Mouse (Mus musculus): ENCODE measurements around the gene Phc2.

Gene Phc2

DNA sequence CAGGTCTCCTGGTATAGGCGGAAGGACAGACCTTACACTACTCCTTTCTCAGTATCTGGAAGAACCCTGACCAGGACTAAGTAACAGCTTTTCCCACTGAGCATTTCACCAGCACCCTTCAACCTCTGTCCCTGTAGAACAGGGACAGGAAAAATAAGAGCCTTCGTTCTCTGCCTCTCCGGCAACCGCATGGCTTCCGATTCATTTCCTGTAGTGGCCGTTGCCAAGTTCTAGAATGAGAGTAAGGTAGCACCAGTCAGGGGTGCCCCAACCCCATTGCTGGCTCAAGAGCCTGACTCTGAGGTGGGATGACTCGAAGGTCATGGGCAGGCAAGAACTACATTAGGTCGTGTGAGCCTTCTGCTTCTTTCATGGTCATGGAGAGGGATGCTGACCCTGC, 90.7 kb downstream of the Phc2 start:
- DNase-seq = no peak

DNA sequence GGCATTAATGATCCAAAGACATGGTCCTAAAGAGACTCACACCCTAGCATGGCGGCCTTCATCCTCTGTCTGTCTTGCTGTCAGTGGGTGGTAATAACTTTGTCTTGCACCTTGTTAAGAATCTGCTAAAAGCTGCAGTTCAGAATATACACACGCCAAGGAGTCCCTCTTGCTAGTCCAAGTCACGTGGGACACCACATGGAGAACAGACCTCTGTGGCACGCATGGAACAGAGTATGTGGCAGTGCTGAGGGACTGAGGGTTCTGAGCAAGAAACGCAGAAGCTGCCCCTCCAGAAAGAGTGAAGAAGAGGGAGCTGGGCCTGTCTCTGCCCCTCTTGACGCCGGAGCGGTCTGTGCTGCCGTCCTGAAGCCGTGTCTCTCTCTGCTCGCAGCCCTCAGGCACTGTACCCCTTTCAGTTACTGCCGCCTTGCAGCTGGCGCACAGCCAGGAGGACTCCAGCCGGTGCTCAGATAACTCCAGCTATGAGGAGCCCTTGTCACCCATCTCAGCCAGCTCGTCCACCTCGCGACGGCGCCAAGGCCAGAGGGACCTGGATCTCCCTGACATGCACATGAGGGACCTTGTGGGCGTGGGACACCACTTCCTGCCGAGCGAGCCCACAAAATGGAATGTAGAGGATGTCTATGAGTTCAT, 93.2 kb downstream of the Phc2 start:
- DNase-seq = no peak

DNA sequence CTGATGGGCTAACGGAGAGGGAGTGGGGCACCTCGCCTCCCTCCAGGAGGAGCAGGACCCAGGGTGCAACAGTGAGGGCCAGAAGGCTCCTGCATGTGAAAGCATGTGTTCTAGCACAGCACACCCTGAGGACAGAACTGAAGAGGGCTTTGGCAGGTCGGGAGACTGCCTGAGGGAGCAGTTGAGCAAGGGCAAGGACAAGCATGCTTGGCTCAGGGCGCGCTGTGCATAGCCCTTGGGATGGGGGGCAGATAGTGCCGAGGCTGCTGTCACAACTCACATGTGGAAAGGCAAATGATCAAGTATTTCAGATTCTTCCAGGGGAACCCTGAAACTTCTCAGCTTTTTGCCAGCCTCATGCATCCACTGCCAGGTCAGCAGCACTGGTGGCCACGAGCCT, 93.8 kb downstream of the Phc2 start:
- DNase-seq = no peak

DNA sequence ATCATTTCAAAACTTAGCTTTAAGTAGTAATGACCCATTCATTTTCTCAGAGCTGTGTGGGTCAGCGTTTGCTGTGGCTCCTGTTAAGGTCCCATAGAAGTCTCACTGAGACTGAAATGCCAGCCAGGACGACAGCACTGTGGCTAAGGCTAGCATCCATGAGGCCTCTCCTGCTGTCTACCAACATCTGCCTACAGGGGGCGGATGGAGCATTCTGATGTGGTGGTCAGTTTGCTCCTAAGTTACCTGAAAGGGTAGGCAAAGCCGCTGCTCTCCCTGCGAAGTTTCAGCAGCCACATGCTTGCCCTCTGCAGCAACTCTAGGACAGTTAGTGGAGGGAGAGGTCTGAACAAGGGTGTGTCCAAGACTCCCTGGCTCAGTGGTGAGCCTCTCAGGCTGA, 96.5 kb downstream of the Phc2 start:
- DNase-seq = peak; percentile 58 to 65

DNA sequence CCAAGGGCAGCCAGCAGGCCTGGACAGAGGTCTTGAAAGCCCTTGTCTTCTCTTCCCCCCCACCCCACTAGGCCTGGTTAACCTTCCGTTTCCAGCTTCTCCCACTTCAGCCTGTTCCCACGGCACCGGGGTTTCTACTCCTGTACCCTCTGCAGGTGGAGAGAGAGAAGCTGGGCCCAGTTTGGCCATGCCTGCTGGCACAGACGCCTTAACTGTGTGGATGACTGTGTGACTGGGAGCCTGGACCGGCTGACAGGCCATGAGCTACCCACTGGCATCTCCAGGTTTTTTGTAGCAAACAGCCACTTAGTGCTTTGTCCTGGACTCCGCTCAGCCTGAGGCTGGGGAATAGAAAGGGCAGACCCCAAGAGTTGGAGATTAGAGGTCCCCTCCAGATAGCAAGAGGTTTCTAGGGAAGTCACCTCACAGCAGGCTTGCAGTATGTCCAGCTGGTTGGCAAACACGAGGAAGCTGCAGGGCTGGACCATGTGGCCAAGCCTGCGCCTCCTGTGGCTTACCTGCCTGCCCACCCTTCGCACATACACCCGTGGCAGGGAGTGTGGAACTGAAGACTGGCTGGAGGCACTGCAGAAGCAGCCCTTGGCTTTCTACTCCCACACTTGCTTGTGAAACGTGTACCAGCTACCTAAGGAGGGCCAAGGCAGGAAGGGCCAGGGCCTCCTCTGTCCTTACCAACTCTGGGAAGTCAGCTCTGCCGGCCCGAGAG, 97.7 kb downstream of the Phc2 start:
- DNase-seq = no peak

DNA sequence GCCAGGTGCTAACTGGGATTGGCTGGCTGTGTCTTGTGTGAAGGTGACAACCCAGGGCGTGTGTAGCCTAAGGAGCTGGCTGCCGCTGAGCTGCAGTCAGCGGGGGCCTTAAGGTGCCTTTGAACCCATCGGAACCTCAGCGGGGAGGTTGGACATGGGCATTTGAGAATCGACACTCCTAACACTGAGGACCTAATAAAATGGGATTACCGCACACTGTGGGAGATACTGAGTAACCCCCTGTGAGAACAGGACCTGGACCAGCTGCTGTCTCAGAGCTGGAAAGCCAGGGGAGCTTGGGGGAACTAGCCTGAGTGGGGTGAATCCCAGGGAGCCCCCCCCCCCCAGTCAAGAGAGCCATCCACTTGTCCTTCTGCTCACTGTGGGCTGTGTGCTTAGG, 99.1 kb downstream of the Phc2 start:
- no peak for DNase-seq

DNA sequence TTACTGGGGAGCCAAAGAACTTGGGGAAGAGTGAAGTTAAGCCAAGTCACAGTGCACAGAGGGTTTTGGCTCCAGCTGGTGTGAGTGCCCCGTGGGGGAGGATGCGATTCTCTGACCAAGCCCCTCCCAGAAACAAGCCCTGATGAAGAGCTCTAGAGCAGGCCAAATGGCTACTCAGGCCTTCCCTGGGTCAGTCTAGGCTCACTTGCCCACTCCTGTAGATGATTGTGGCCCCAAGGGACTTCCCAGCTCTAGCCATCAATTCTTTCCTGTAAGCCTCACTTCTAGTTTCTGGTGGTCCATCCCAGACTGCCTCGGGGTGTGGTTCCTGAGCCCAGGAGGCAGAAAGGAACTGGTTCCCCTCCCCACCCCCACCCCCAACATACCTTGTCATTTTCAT, 100.6 kb downstream of the Phc2 start, which contains the start of gene A3galt2:
TSS of gene A3galt2 (plus strand) at position 301 of the 400 bp plus-strand sequence.
- no peak for DNase-seq

DNA sequence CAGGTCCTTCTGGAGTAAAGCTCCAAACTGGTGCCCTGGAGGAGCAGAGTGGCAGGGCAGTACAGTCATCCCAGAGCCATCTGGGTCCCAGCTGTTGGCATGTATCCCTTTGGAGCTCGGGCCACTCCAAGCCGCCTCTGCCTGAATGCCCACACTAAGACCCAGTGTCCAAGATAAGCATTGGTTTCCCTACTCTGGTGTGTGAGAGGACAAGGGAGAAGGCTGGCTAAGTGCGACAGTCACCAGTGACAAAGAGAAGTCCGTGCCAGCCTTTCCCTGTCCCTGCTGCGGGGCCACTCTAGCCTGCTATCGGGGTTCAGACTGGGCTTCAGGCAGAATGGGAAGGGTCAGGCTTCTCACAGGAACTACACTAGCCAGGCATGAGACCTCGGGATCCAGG, 101.4 kb downstream of the Phc2 start:
- no peak for DNase-seq

DNA sequence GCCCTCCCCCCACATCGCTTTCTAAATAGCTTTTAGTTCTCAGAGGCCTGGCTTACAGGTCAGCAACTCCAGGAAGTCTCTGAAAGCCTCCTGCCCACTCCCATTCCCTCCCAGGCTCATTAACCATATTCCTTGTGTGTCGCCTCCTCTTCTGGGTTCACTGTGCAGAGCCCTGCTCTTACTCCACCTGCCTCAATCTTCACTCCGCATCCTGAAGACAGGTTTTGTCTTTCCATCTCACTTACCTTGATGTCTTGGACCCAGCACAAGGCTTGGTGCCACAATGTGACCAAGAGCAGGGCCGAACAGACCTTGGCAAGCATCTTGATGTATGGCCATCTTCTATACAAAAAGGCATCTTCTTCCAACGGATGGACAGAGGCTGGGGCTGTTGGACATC, 104.7 kb downstream of the Phc2 start:
- no peak for DNase-seq

DNA sequence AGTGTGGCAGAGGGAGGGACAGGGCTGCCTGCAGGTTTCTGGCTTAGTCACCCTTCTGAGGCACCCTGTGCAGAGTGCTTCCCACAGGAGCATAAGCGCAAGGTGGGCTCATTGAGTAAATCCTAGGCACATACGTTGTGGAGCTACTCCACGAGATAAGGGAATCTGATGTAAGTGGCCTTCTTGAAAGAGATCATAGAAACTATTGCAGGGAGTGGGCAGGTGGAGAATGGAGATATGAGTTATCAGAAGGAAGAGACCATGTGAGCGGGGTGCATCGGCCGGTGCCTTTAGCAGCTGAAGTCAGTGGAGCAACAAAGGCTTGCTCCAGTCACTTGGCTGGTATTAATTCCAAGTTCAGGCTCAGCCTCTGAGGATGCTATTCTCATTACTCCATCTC, 105.5 kb downstream of the Phc2 start:
- no peak for DNase-seq

DNA sequence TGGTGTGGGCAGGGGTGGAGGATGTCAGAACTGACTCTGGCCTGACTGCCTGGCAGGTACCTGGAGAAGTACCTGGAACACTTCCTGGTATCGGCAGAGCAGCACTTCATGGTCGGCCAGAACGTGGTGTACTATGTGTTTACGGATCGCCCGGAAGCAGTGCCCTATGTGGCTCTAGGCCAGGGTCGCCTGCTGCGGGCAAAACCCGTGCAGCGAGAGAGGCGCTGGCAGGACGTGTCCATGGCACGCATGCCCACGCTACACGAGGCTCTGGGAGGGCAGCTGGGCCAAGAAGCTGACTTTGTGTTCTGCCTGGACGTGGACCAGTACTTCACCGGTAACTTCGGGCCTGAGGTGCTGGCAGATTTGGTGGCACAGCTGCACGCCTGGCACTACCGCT, 112.4 kb downstream of the Phc2 start:
- no peak for DNase-seq

DNA sequence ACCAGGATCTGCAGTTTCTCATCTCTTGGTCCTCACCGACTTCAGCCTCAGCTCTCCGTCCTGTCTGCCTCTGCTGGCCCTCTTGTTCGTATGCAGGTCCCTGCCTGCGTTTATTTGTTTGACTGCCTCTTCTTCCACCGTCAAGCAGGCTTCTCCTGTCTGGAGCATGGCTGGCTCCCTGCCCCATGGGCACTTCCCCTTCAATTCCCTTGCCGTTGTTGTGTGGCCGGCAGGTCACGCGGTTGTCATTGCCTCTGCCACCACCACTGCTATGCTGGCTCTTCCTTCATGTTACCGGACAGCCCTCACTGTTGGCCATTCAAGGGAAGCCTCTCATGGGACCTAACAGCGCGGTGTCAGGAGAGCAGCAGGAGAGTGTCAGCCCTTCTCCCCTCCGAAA, 113.6 kb downstream of the Phc2 start:
- DNase-seq = no peak

DNA sequence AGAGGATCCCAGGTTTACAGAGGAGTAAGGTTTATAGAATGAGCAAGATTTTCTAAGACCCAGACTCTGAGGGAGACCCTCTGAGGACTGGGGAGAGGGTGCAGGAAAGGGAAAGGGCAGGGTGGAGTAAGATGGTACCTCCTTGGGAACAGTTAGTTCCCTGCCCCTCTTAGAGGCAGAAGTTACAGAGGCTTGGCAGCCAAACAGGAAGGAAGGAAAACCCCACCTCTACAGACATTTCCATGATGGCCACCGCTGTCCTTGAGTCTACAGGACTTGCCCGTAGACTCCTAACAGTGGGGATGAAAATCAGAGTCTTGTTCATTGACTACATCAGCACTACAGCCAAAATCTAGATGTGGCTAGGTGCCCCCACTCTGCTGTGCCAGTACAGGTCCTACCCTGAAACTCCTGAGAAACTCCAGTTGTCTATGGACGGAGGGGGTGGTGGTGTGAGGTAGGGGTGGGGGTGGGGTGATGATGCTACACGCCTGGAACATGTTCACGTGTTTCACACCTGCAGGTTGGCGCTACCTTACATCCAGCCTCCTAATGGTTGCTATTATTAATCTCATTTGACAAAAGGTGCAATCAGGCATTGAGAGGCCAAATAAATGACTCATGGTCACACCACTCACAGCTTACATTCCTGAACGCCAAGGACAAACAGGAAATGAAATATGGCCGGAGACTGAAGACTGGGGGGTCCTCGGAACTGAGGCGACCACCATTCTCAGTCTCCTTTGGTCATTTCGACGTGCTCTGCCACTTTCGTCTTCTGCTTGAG, 115.3 kb downstream of the Phc2 start:
- DNase-seq = no peak

DNA sequence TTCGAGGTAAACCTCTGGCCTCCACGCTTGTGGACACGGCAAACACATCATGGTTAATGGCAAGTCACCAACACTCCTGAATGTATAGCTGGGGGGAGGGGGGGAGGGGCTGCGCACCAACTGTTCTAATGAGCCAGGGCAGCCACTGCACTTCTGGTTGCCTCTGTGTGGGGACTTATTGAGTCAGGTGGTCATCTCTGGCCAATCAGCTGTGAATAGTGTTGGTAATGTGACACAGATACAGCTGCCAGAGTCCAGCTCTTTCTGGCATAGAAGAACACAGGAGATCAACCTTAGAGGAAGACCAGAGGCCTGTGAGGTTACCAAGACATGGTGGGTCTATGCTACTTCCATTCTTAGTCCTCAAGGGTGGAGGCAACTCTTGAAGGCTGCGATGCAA, 116.2 kb downstream of the Phc2 start:
- no peak for DNase-seq

DNA sequence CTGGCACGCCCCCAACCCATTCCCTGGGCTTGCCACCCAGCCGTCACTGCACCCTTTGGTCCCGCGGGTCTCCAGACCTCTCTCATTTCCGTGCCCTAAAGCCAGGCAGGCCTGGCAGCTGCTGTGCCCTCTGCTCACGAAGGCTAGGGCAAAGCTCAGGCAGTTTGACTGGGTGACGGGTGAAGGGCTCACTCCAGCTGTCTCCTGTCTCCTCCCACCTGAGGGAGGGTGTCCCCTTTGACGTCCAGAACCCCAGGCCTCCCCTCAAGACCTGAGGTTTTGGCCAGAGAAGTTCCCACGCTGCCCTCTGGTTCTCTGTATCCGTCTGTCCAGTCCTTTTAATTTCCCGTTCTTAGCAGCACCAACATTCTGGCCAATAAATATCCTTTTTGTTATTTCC, 119.3 kb downstream of the Phc2 start:
- DNase-seq = no peak

DNA sequence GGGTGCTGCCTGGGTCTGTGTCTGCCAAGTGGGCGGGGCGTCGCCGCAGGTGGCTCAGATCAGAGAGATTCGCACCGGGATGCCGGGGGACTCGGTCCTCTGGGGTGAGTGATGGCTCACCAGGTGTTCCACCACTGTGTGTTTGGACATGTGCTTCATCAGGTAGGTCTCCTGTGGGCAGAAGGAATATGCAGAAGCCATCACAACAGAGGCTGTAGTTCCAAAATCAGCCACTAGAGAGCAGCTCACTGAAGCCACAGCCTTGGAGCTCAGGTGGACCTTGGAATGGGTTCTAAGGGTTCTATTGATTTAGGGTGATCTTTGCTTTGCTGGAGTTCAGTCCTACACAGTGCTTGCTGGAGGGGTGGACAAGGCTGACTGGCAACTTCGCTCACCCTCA, 120.0 kb downstream of the Phc2 start:
- DNase-seq = peak; percentile 70 to 74

DNA sequence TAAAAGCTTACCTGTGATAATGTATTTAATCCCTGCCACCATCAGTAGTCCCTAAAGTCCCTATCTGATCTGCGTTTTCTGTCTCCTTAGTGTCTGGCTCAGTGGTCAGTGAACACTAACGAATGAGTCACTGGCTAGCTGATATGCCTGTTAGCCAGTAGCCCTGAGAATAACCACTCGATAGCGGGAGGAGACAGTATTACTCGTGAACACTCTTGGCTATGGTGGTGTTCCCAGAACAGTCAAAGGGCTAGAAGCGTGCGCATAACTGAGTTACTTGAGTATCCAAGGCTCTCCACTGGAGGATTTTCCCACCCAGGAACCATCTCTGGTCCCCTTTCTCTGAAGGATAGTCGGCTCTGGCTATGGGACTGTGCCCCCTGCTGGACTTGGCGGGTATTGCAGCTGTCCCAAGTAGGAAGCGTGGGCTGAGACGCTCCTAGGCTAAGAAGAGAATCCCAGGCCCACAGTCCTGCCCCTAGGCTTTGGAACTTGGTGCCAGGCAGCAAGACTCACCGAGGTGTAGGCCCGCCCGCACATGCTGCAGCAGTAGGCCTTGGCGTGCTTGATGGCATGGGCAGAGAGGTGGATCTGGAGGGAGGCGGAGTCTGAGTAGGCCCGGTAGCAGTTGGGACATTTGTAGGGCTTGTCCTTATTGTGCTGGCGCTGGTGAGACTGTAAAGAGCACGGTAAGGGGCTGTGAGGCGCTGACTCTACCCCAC, 122.2 kb downstream of the Phc2 start:
- DNase-seq = peak; percentile 91 to 92

DNA sequence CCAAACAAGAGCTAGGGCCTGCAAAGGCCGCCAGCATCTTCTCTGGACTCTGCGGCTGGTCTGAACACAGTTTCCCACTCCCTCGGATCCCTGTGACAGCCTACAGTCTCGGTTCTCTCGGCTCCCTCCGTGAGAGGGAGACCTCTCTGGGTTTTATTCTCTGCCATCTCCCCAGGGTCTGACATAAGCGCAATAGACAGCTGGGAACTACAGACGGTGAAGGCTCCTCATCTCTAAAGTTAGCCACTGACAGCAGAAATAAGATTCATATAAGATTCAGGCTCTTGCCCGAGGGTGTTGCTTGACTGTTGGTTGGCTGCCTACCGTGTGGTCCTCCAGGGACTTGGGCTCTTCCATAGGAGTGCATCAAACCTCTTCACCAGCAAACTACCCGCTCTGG, 123.1 kb downstream of the Phc2 start:
- DNase-seq = no peak

DNA sequence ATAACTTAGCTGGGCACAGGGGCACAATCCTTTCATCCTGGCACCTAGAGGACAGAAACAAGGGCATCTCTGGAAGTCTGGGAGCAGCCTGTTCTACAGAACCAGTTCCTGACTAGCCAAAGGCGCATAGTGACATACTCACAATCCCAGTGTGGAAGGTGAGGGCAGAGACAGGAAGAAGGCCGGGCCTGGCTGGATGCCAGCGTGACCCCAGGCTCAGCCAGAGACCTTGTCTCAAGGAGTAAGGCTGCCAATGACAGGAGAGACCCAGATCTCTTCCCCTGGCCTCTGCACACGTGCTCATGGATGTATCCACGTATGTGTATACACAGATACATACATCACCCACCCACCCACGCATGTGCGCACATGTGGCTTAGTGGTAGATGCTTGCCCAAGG, 127.5 kb downstream of the Phc2 start:
- peak in 1 of 2 experiments; percentile 35 for DNase-seq

DNA sequence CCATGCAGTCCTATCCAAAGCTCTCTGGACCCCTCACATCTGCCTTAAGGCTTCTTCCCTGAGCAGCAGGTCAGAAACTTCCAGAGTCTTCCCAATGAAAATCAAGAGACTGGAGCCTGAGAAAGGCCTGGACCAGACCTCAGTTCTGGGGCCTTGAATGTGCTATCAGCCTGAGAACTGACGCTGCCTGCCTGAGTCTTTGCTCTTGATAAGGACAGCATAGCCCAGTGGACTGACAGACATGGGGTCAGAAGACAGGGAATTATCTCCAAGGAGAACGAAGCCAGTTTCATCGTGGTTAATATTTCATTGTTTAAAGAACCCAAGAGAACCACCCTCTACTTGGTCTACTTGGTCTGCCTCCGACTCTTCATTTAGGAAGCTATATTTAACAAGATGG, 128.1 kb downstream of the Phc2 start:
- DNase-seq = no peak

DNA sequence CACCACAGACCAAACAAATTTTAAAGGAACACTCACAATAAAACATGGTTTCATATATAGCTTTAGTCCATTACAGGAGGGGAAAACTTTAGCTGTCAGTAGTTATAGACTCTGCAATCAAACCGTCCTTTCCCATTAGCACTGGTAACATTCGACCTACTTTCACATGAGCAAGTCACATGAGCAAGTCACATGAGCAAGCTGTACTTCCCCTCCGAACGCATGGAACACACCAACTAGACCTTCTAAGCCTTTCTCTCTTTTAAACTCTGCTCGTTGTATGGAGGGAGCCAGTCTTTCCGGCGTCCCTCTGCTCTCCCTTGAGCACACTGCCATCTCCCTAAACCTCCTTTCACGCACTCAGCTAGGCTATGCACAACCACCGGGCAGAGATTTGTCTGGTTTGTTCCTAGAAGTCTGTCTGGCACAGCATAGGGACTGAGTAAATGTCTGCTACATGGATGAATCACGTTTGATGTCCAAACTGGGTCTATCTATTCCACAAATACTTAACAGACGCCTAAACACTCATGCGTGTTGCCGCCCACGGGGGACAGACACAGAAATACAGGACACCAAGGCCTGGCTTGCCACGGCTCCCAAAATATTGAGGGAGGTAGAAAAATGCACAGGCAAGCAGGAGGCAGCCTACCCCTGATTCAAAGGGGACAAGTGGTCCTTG, 130.6 kb downstream of the Phc2 start:
- no peak for DNase-seq

DNA sequence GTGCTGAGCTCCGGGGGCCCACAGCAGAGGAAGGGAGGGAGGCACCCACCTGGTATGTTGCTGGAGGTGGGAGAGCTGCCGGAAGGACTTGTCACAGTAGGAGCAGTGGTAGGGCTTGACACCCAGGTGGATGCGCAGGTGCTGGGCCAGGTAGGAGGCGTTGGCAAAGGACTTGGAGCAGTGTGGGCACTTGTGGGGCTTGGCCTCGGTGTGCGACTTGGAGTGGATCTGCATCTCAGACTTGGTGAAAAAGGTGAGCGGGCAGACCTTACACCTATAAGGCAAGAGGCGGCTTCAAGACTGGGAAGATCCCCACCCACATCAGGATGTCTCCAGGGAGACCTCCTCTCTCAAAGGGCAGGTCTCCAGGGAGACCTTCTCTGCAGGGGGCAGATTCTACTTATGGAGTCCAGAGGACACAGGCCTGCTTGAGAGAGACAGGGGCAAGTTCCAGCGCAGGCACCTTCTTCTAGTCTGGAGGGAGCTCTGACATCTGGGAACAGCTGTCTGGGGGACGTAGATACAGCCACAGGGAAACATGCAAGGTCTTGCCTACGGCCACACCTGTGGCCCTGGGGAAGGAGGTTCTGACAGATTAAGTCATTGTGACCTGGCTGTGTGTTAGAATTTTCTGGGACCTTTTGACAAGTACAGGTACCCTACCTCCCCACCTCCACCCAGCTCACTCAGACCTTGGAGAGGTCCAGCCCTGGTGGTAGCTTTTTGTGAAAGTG, 131.6 kb downstream of the Phc2 start:
- DNase-seq = no peak
